Mouse (Mus musculus) MEL (cell line): Measurements from ENCODE around the gene Herc4. TPM values are rescaled to one million over a fixed set of nuclear protein-coding genes. Genes with fewer than 3 reads are reported as not detected.
A peak's percentile ranks its signal among the peaks of the same experiment; 100 is the strongest.

Source experiments
- DNase-seq: peaks from one replicate; pipeline ENCODE4 v3.0.0; 2011; ENCODE audit warnings: low read depth, low spot score
- H3K27ac ChIP-seq: 2 replicates; pipeline ENCODE4 v1.5.1; 2012; ENCODE audit warnings: low read depth, mild to moderate bottlenecking, control low read depth, low read length, moderate library complexity; ENCODE audit not compliant: control insufficient read depth
- H3K27me3 ChIP-seq, 2 experiments: fragments of 150-350 bp in 1 of 2; sonication (generic) in 1 of 2; 2 replicates each; pipeline ENCODE4 v1.6.1; 2012; ENCODE audit warnings: low read length in 2 of 2, mild to moderate bottlenecking in 2 of 2, improper control_type of control experiment in 1 of 2, moderate library complexity in 1 of 2; ENCODE audit not compliant: insufficient read depth in 2 of 2, control insufficient read depth in 1 of 2
- H3K36me3 ChIP-seq, 2 experiments: 2 replicates each; pipeline ENCODE4 v1.6.1; 2012 to 2014; ENCODE audit warnings: low read length in 2 of 2, improper control_type of control experiment in 1 of 2, inconsistent platforms in 1 of 2, mild to moderate bottlenecking in 1 of 2; ENCODE audit not compliant: insufficient read depth in 2 of 2, control insufficient read depth in 1 of 2
- H3K4me1 ChIP-seq, 2 experiments: fragments of 150-350 bp in 1 of 2; sonication (generic) in 1 of 2; 2 replicates each; pipeline ENCODE4 v1.6.1; 2012; ENCODE audit warnings: low read length in 2 of 2, improper control_type of control experiment in 1 of 2, mild to moderate bottlenecking in 1 of 2; ENCODE audit not compliant: insufficient read depth in 2 of 2, control insufficient read depth in 1 of 2
- H3K4me3 ChIP-seq, 2 experiments: fragments of 150-350 bp in 1 of 2; sonication (generic) in 1 of 2; 2 replicates each; pipeline ENCODE4 v1.5.1; 2012; ENCODE audit warnings: low read depth in 2 of 2, low read length in 2 of 2, mild to moderate bottlenecking in 2 of 2, moderate library complexity in 2 of 2, control low read depth in 1 of 2, improper control_type of control experiment in 1 of 2; ENCODE audit not compliant: control insufficient read depth in 1 of 2, insufficient read depth in 1 of 2
- H3K79me2 ChIP-seq: 2 replicates; pipeline ENCODE4 v1.6.1; 2012; ENCODE audit warnings: mild to moderate bottlenecking, low read length, moderate library complexity; ENCODE audit not compliant: control insufficient read depth, poor library complexity, insufficient read depth
- H3K9ac ChIP-seq: 2 replicates; pipeline ENCODE4 v1.6.1; 2012; ENCODE audit warnings: low read depth, mild to moderate bottlenecking, control low read depth, low read length, moderate library complexity; ENCODE audit not compliant: control insufficient read depth, poor library complexity, severe bottlenecking
- H3K9me3 ChIP-seq: fragments of 150-350 bp; sonication (generic); replicated peaks from 2 replicates; pipeline ENCODE4 v1.6.1; 2012; ENCODE audit warnings: mild to moderate bottlenecking, low read length, improper control_type of control experiment, moderate library complexity; ENCODE audit not compliant: insufficient read depth
- BHLHE40 ChIP-seq: IDR thresholded peaks from 2 replicates; pipeline ENCODE4 v1.6.1; 2012; ENCODE audit warnings: low read depth, mild to moderate bottlenecking, inconsistent platforms, low read length, improper control_type of control experiment, borderline replicate concordance
- CHD1 ChIP-seq: IDR thresholded peaks from 2 replicates; pipeline ENCODE4 v1.6.1; 2012; ENCODE audit warnings: low read depth, mild to moderate bottlenecking, inconsistent platforms, low read length, improper control_type of control experiment
- CHD2 ChIP-seq: IDR thresholded peaks from 2 replicates; pipeline ENCODE4 v1.6.1; 2011; ENCODE audit warnings: low read length, improper control_type of control experiment
- CTCF ChIP-seq, 3 experiments: IDR thresholded peaks in 2 of 3; conservative IDR thresholded peaks in 1 of 3; 2 replicates each; pipeline ENCODE4 v1.5.1; 2011 to 2012; ENCODE audit warnings: low read length in 3 of 3, low read depth in 2 of 3, mild to moderate bottlenecking in 2 of 3, improper control_type of control experiment in 1 of 3, inconsistent platforms in 1 of 3, mixed read lengths in 1 of 3, moderate library complexity in 1 of 3; ENCODE audit not compliant: control insufficient read depth in 1 of 3, insufficient read depth in 1 of 3, poor library complexity in 1 of 3, severe bottlenecking in 1 of 3
- E2F4 ChIP-seq: IDR thresholded peaks from 2 replicates; pipeline ENCODE4 v1.6.1; 2011; ENCODE audit warnings: low read depth, low read length, improper control_type of control experiment, borderline replicate concordance
- ELF1 ChIP-seq: IDR thresholded peaks from 2 replicates; pipeline ENCODE4 v1.6.1; 2014; ENCODE audit warnings: low read depth, mild to moderate bottlenecking, inconsistent platforms, low read length, improper control_type of control experiment, moderate library complexity
- EP300 ChIP-seq, 2 experiments: IDR thresholded peaks; 2 replicates each; pipeline ENCODE4 v1.6.1; 2011; ENCODE audit warnings: improper control_type of control experiment in 2 of 2, low read length in 2 of 2, low read depth in 1 of 2, mild to moderate bottlenecking in 1 of 2
- ETS1 ChIP-seq: IDR thresholded peaks from 2 replicates; pipeline ENCODE4 v1.6.1; 2012; ENCODE audit warnings: low read depth, mild to moderate bottlenecking, inconsistent platforms, low read length, improper control_type of control experiment, moderate library complexity
- GABPA ChIP-seq: IDR thresholded peaks from 2 replicates; pipeline ENCODE4 v1.6.1; 2012; ENCODE audit warnings: low read depth, mild to moderate bottlenecking, inconsistent platforms, low read length, improper control_type of control experiment, moderate library complexity
- GATA1 ChIP-seq: IDR thresholded peaks from 2 replicates; pipeline ENCODE4 v1.6.1; 2011; ENCODE audit warnings: low read depth, low read length, improper control_type of control experiment
- HCFC1 ChIP-seq: IDR thresholded peaks from 2 replicates; pipeline ENCODE4 v1.6.1; 2012; ENCODE audit warnings: low read depth, mild to moderate bottlenecking, inconsistent platforms, low read length, improper control_type of control experiment, moderate library complexity
- JUND ChIP-seq: IDR thresholded peaks from 2 replicates; pipeline ENCODE4 v1.6.1; 2011; ENCODE audit warnings: low read depth, mild to moderate bottlenecking, improper control_type of control experiment, low read length
- KAT2A ChIP-seq: conservative IDR thresholded peaks from 2 replicates; pipeline ENCODE4 v1.6.1; 2012; ENCODE audit warnings: low read depth, low read length, improper control_type of control experiment, inconsistent platforms
- MAFK ChIP-seq: IDR thresholded peaks from 2 replicates; pipeline ENCODE4 v1.6.1; 2011; ENCODE audit warnings: low read depth, mild to moderate bottlenecking, low read length, improper control_type of control experiment, borderline replicate concordance
- MAX ChIP-seq: IDR thresholded peaks from 2 replicates; pipeline ENCODE4 v1.6.1; 2011; ENCODE audit warnings: low read length, improper control_type of control experiment
- MAZ ChIP-seq: IDR thresholded peaks from 2 replicates; pipeline ENCODE4 v1.6.1; 2012; ENCODE audit warnings: low read depth, mild to moderate bottlenecking, inconsistent platforms, low read length, improper control_type of control experiment
- MEF2A ChIP-seq: IDR thresholded peaks from 2 replicates; pipeline ENCODE4 v1.6.1; 2014; ENCODE audit warnings: low read depth, mild to moderate bottlenecking, inconsistent platforms, low read length, improper control_type of control experiment; ENCODE audit not compliant: poor library complexity, insufficient replicate concordance, severe bottlenecking; ENCODE audit errors: extremely low read depth
- MXI1 ChIP-seq: IDR thresholded peaks from 2 replicates; pipeline ENCODE4 v1.6.1; 2011; ENCODE audit warnings: mild to moderate bottlenecking, low read depth, low read length, improper control_type of control experiment
- MYB ChIP-seq: IDR thresholded peaks from 2 replicates; pipeline ENCODE4 v1.6.1; 2011; ENCODE audit warnings: mild to moderate bottlenecking, low read depth, low read length, improper control_type of control experiment
- NRF1 ChIP-seq: IDR thresholded peaks from 2 replicates; pipeline ENCODE4 v1.6.1; 2014; ENCODE audit warnings: low read depth, mild to moderate bottlenecking, inconsistent platforms, low read length, improper control_type of control experiment, moderate library complexity; ENCODE audit not compliant: poor library complexity, insufficient read depth, severe bottlenecking
- POLR2A ChIP-seq, 2 experiments: IDR thresholded peaks; 2 replicates each; pipeline ENCODE4 v1.6.1; 2011 to 2012; ENCODE audit warnings: low read length in 2 of 2, mild to moderate bottlenecking in 2 of 2, control low read depth in 1 of 2, improper control_type of control experiment in 1 of 2, low read depth in 1 of 2, moderate library complexity in 1 of 2; ENCODE audit not compliant: control insufficient read depth in 1 of 2, insufficient read depth in 1 of 2, poor library complexity in 1 of 2
- POLR2AphosphoS2 ChIP-seq: IDR thresholded peaks from 2 replicates; pipeline ENCODE4 v1.6.1; 2011; ENCODE audit warnings: low read length, improper control_type of control experiment
- POLR2AphosphoS5 ChIP-seq: IDR thresholded peaks from 2 replicates; pipeline ENCODE4 v1.6.1; 2012; ENCODE audit warnings: low read depth, borderline replicate concordance, mild to moderate bottlenecking, inconsistent platforms, low read length, moderate library complexity, mixed read lengths
- RAD21 ChIP-seq: IDR thresholded peaks from 2 replicates; pipeline ENCODE4 v1.6.1; 2011; ENCODE audit warnings: mild to moderate bottlenecking, low read depth, low read length, improper control_type of control experiment
- SIN3A ChIP-seq: IDR thresholded peaks from 2 replicates; pipeline ENCODE4 v1.6.1; 2012; ENCODE audit warnings: low read length, improper control_type of control experiment, inconsistent platforms
- SMC3 ChIP-seq: IDR thresholded peaks from 2 replicates; pipeline ENCODE4 v1.6.1; 2011; ENCODE audit warnings: low read depth, low read length, improper control_type of control experiment
- TAL1 ChIP-seq: IDR thresholded peaks from 2 replicates; pipeline ENCODE4 v1.6.1; 2012; ENCODE audit warnings: mild to moderate bottlenecking, inconsistent platforms, low read length, moderate library complexity, mixed read lengths
- TBP ChIP-seq: IDR thresholded peaks from 2 replicates; pipeline ENCODE4 v1.8.0; 2011; ENCODE audit warnings: low read depth, low read length, improper control_type of control experiment
- TCF12 ChIP-seq: IDR thresholded peaks from 2 replicates; pipeline ENCODE4 v1.6.1; 2014; ENCODE audit warnings: low read depth, mild to moderate bottlenecking, inconsistent platforms, low read length, improper control_type of control experiment, moderate library complexity
- UBTF ChIP-seq: IDR thresholded peaks from 2 replicates; pipeline ENCODE4 v1.6.1; 2012; ENCODE audit warnings: low read depth, mild to moderate bottlenecking, inconsistent platforms, low read length, improper control_type of control experiment, moderate library complexity, borderline replicate concordance; ENCODE audit not compliant: insufficient read depth
- USF1 ChIP-seq: IDR thresholded peaks from 2 replicates; pipeline ENCODE4 v1.6.1; 2014; ENCODE audit warnings: low read depth, mild to moderate bottlenecking, inconsistent platforms, low read length, improper control_type of control experiment, moderate library complexity
- USF2 ChIP-seq, 2 experiments: IDR thresholded peaks; 2 replicates each; pipeline ENCODE4 v1.6.1; 2011 to 2012; ENCODE audit warnings: improper control_type of control experiment in 2 of 2, low read length in 2 of 2, borderline replicate concordance in 1 of 2, inconsistent platforms in 1 of 2, low read depth in 1 of 2, mild to moderate bottlenecking in 1 of 2; ENCODE audit not compliant: insufficient read depth in 1 of 2
- ZC3H11A ChIP-seq: IDR thresholded peaks from 2 replicates; pipeline ENCODE4 v1.6.1; 2012; ENCODE audit warnings: low read depth, mild to moderate bottlenecking, inconsistent platforms, low read length, improper control_type of control experiment
- ZKSCAN1 ChIP-seq: IDR thresholded peaks from 2 replicates; pipeline ENCODE4 v1.6.1; 2012; ENCODE audit warnings: low read depth, mild to moderate bottlenecking, inconsistent platforms, low read length, improper control_type of control experiment, moderate library complexity
- ZMIZ1 ChIP-seq: IDR thresholded peaks from 2 replicates; pipeline ENCODE4 v1.6.1; 2012; ENCODE audit warnings: low read depth, mild to moderate bottlenecking, inconsistent platforms, low read length, improper control_type of control experiment, moderate library complexity
- ZNF384 ChIP-seq: IDR thresholded peaks from 2 replicates; pipeline ENCODE4 v1.6.1; 2012; ENCODE audit warnings: low read depth, mild to moderate bottlenecking, inconsistent platforms, low read length, improper control_type of control experiment
- polyA plus RNA-seq, 2 experiments: library from polyadenylated mRNA; stranded (reverse) in 1 of 2; unstranded in 1 of 2; fragments of >175 nt in 1 of 2; fragments of >200 nt in 1 of 2; gene quantifications; 2 replicates each; pipeline versions ENCODE4 v1.2.1 to v1.2.4; 2012; ENCODE audit warnings: low replicate concordance in 2 of 2, low read depth in 1 of 2; ENCODE audit not compliant: insufficient read length in 2 of 2, insufficient read depth in 1 of 2, missing spikeins in 1 of 2
- total RNA-seq: library from RNA; depleted of rRNA; stranded (reverse); fragments of 300-350 nt; gene quantifications from 2 replicates; pipeline ENCODE4 v1.2.3, GENCODE M21; 2012; rRNA removed

Gene Herc4
- total RNA-seq (37.1 and 38.6 TPM in 2 replicates), polyA plus RNA-seq (100 to 1,000 TPM in 1 of 2 experiments, 10 to 100 TPM in 1; 57.1 to 140 TPM)

DNA sequence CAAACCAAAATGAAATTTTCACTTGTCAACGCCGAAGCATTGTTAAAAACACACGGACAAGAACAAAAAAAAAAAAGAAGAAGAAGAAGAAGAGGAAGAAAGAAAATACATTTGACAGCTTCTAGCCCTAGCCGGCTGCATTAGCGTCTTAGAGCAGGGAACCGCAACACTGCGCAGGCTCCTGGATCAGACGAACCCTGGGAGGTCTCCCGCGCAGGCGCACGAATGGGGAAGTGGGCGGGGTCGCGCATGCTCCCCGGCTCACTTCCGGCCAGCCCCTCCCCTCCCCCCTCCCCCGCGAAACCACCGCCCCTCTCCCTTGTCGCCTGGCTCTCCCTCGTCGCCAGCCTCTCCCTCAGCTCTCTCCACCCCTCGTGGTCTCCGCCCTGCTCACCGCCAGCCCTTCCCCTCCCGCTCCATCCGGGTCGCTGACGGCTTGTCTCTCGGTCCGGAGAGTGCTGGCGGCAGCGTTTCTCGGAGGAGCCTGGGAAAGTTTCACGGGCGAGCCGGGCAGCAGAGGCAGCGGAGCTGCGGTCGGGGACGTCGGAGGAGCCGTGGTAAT, at the start of gene Herc4:
Herc4 (plus strand) TSS at position 318 of the 562 bp plus-strand sequence.
- peak; percentile 95 for DNase-seq
- no peaks in the 10 kb centered on the region for H3K27me3 ChIP-seq
- H3K4me3 ChIP-seq = peak within 1 kb of the TSS; percentile 91 to 92
- peak within 1 kb of the TSS; percentile 83 for H3K27ac ChIP-seq
- no peaks in the 10 kb centered on the region for H3K9me3 ChIP-seq
- peak within 1 kb of the TSS; percentile 95 for H3K9ac ChIP-seq
- H3K79me2 ChIP-seq = peaks cover 28% of the 10 kb centered on the region
- peaks cover 12 to 13% of the 10 kb centered on the region in 2 experiments for H3K4me1 ChIP-seq
- peaks cover 11 to 31% of the 10 kb centered on the region in 2 experiments for H3K36me3 ChIP-seq
- peak; percentile 86; the same call in 1 of the 2 replicates for TF ChIP-seq ZMIZ1
- TF ChIP-seq TCF12 = peak; percentile 28; the same call in 1 of the 2 replicates
- TF ChIP-seq SIN3A = peak; percentile 79
- TF ChIP-seq TBP = 0 out of 2 replicates have a peak, but pooled peaks have one; percentile 75
- peak; percentile 46; the same call in 1 of the 2 replicates for TF ChIP-seq USF1
- no peak for TF ChIP-seq GATA1
- TF ChIP-seq CHD2 = no peak
- TF ChIP-seq KAT2A = peak; percentile 53; the same call in 1 of the 2 replicates
- TF ChIP-seq RAD21 = no peak
- peak; percentile 74; the same call in 1 of the 2 replicates for TF ChIP-seq MAZ
- no peak for TF ChIP-seq MAFK
- no peak for TF ChIP-seq EP300 (IDR thresholded peaks at IDR 0.05; ENCODE audit: low read depth in 1 of 2, low read length in 2 of 2)
- no peak for TF ChIP-seq MYB
- peak; percentile 83 for TF ChIP-seq POLR2AphosphoS2
- no peak for TF ChIP-seq UBTF
- TF ChIP-seq ELF1 = peak; percentile 90
- no peak for TF ChIP-seq ETS1
- peak; percentile 89 for TF ChIP-seq NRF1
- peak; percentile 45 for TF ChIP-seq MXI1
- peak; percentile 60 for TF ChIP-seq MAX
- TF ChIP-seq JUND = no peak
- peak; percentile 78 for TF ChIP-seq ZNF384
- no peak for TF ChIP-seq TAL1
- peak; percentile 63 to 86; a peak in 3 of 4 replicates for TF ChIP-seq POLR2A (IDR thresholded peaks at IDR 0.05; ENCODE audit: control insufficient read depth in 1 of 2, insufficient read depth in 1 of 2, low read depth in 1 of 2, low read length in 2 of 2, poor library complexity in 1 of 2)
- peak; percentile 84 for TF ChIP-seq HCFC1
- TF ChIP-seq E2F4 = 0 out of 2 replicates have a peak, but pooled peaks have one; percentile 20
- TF ChIP-seq ZKSCAN1 = no peak
- no peak for TF ChIP-seq GABPA
- no peak for TF ChIP-seq SMC3
- TF ChIP-seq CHD1 = 0 out of 2 replicates have a peak, but pooled peaks have one; percentile 72
- TF ChIP-seq BHLHE40 = no peak
- TF ChIP-seq POLR2AphosphoS5 = no peak
- TF ChIP-seq MEF2A = no peak
- TF ChIP-seq USF2 (IDR thresholded peaks at IDR 0.05; ENCODE audit: borderline replicate concordance in 1 of 2, insufficient read depth in 1 of 2, low read depth in 1 of 2, low read length in 2 of 2) = no peak
- TF ChIP-seq ZC3H11A = no peak
- TF ChIP-seq CTCF (IDR thresholded peaks at IDR 0.05 in 2 of 3, conservative IDR thresholded peaks at IDR 0.05 in 1 of 3; ENCODE audit: control insufficient read depth in 1 of 3, insufficient read depth in 1 of 3, low read depth in 2 of 3, low read length in 3 of 3, poor library complexity in 1 of 3, severe bottlenecking in 1 of 3) = no peak
